Mouse (Mus musculus) heart, adult 2 months (tissue): ENCODE data around the gene Ssc4d.

ENCODE experiments used
- CTCF ChIP-seq: fragments of 200-600 bp; IDR thresholded peaks from 2 replicates; pipeline ENCODE4 v1.8.1; 2022; ENCODE audit warnings: antibody characterized with exemption, mild to moderate bottlenecking, moderate library complexity
- POLR2A ChIP-seq: fragments of 200-500 bp; IDR thresholded peaks from 2 replicates; pipeline ENCODE4 v1.6.1; 2011; ENCODE audit warnings: mild to moderate bottlenecking, low read depth, low read length, control low read depth; ENCODE audit not compliant: insufficient read depth

DNA sequence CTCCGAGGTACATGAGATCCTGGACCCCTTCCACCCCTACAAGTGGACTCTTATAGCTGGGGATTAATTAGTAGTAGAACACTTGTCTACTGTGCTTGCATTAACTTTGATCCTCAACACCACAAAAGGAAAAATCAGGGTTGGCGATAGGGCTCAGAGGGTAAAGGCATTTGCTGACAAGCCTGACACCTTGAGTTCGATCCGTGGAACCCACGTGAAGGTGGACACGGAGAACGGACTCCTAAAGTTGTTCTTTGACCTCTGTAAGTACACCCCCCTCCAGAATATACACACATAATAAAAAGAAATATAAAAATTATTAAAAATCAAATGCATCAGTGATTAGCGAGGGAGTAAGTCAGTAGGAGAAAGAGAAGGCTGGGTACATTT, 20.0 kb upstream of the Ssc4d start:
- TF ChIP-seq CTCF (no peak), POLR2A (no peak)
